Mouse (Mus musculus): ENCODE measurements around the gene Pcnp. TPM values are rescaled to one million over a fixed set of nuclear protein-coding genes. Genes with fewer than 3 reads are reported as not detected.
"Not testable (repeated sequence)": the region's sequence is repeated elsewhere in the genome, so short reads cannot be mapped to it uniquely, and the experiment has no call there.

Pcnp gene
- total RNA-seq (2021): 10 to 100 TPM; 49.3 to 56.8 TPM

DNA sequence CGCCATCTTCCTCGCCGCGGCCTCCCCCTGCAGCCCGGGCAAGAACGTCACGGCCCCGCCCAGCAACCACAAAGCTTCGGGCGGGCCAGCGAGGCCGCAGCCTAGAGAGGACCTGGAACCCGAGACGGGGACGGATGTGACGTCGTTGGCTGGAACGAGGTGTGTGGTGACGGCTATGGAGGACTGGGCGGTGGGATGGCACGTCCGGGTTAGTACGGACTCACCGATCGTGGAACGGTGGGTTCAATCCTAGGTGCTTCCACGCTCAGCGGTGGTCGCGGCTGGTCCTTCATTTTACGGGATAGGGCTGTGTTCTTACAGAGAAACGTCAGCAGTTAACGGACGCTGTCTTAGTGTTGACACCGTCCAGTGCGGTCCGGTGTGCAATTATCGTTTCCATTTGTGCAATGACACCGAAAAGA, at the start of gene Pcnp:
Pcnp (minus strand) TSS at position 79 of the 422 bp plus-strand sequence.
- intact Hi-C loops (cut with DNase I): loop anchor here (2.0 to 5.0 kb wide), 3 partner anchors 43 to 63 kb away; partner anchors contain the start of gene Rpl24
- DNase-seq (ENCODE audit: low spot score): peak; percentile 95

DNA sequence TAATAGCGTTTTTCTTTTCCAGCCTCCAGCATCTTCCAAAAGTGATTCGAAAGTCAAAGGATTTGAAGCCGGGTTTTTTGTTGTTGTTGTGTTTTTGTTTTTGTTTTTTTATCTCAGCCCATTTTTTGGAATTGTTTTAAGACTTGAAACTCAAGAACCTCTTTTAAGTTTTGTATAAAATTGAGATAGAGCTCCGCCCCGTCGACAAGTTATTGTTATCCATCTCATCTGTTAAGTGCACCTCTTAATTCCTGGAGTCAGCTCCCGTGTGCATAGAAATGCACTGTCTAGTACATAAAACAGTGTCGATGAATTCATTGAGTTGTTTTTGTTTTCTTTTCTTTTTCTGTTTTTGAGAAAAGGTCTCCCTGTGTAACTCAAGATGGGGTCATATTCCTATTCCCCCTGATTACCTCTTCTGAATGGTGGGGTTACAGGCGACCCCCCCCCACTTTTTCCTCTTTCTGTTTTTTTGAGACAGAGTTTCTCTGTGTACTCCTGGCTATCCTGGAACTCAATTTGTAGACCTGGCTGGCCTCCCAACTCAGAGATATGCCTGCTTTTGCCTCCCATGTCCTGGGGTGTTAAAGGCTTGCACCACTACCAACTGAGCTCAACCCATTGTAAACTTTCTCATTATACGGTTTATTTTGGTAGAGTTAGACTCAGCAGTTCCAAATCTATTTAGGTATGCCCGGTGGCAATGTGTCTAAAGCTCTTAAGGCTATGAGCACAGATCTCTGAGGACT, 46.8 kb upstream of the Pcnp start:
- DNase-seq (ENCODE audit: low spot score): no peak

DNA sequence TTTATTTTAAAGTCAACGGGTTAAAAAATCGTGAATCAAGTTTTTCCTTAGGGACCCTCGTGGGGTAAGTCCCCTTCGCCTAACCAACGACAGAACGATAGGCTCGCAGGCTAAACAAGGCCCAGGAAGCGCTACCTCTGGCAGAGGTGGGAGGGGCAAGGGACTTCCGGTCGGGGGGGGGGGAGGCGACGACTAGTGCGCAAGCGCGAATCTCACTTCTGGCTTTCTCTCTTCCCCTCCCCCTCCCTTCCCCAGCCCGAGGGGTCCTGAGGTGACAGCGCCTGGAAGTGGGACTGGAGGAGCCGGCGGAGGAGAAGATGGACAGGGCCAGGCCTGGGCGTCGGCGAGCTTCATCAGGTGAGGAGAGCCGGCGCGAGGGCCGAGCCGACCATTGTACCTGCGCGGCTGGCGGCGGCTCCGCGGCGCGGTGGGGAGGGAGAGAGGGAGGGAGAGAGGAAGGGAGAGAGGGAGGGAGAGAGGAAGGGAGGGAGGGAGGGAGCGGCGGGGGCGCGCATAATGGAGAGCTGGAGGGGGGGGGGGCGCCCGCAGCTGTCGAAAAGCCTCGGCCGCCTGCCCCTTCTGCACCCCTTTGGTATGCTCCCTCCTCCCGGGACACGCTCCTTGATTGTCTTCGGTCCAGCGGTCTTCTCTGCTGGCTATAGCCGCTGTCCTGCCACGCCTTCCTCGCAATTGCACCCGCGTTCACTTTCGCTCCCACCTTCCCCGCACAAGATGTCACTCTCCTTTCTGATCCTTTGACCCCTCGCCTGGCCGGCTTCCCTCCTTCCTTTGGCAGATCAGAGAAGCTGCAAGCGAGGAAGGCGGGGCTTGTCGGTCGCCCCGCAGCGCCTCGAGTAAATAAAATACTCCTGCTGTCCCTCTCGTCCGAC, 45.9 kb upstream of the Pcnp start:
- intact Hi-C loops (cut with DNase I): loop anchor here (5.0 kb wide), 2 partner anchors 42 to 108 kb away; partner anchors contain the start of gene Rpl24
- DNase-seq (ENCODE audit: low spot score): peak; percentile 64

More for the DNA sequence above, 46.8 kb upstream of the Pcnp start:
- intact Hi-C loops (cut with DNase I): loop anchor here (5.0 kb wide), 2 partner anchors 41 to 109 kb away; partner anchors contain the start of gene Rpl24

DNA sequence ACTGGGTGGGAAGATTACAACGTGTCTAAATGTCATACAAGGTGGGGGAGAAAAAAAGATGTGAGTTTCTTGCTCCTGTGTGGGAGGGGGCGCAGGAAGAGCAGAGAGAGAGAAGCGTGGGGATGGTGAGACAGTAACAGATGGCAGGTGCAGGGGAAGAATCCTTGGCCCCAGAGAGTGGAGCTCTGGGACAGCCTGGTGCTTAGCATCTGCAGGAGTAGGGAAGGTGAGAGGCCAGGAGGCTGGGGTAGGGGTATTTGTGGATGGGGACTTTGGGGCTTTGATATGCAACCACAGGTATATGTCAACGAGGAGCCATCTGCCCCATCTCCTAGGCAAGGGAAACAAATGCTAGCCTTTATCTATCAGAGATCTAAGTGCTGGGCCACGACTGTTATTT, 45.0 kb upstream of the Pcnp start:
- DNase-seq (ENCODE audit: low spot score): no peak
- intact Hi-C loops (cut with DNase I): loop anchor here (5.0 kb wide), 1 partner anchor 42 kb away; no protein-coding TSS in a partner anchor

DNA sequence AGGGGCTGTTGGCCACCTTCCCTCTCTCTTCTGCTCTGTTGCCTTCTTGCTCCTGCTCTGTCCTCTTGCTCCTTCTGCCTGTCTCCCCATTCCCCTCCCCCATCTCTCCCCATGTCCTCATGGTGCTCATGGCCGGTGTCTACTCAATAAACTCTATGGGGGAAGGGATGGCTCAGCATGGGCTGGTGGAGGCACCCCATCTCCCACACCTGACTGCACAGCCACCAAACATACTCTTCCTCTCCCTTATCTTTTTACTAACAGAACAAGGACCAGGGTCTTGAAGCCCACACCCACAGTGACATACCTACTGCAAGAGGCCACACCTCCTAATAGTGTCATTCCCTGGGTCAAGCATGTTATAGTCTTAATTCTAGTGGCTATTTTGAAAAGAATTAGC, 44.6 kb upstream of the Pcnp start:
- intact Hi-C loops (cut with DNase I): loop anchor here (5.0 kb wide), 1 partner anchor 42 kb away; no protein-coding TSS in a partner anchor
- no peak for DNase-seq (ENCODE audit: low spot score)

DNA sequence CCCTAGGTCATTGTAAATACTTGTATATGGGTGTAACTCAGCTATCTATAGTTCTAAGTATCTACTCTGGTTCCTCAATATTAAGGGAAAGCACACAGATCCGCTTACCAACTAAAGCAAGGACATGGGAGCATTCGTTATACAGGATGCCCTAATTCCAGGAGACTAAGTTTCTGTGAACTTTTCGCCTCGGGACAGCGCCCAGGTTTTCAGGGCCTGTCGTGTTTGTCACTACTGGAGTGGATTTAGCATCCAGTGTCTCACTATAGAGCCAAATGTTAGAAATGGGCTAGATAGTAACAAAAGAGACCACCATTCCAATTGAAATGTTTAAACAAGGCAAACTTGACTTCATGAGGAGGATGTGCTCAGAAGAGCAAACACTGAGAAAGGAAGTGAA, 43.6 kb upstream of the Pcnp start:
- intact Hi-C loops (cut with DNase I): loop anchor here (5.0 kb wide), 1 partner anchor 41 kb away; no protein-coding TSS in a partner anchor
- not testable (repeated sequence) for DNase-seq (ENCODE audit: low spot score)

DNA sequence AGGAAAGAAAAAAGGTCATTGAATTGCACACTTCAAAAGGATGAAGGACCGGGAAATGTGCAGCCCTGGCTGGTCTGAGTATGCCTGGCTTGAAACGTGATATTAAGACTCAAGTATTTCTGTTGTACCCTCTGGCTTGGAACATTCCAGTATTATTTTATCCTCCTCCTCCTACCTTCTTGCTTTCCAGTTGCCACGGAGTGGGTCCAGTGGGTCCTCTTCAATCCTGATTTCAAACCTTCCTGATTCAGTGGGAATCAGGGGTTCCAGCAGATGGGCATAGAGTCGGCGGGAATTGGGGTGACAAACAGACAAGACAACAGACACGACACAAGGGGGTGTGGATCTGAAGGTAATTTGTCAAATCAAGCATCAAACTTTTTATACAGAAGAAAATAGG, 43.0 kb upstream of the Pcnp start:
- intact Hi-C loops (cut with DNase I): loop anchor here (5.0 kb wide), 1 partner anchor 40 kb away; no protein-coding TSS in a partner anchor
- no peak for DNase-seq (ENCODE audit: low spot score)

DNA sequence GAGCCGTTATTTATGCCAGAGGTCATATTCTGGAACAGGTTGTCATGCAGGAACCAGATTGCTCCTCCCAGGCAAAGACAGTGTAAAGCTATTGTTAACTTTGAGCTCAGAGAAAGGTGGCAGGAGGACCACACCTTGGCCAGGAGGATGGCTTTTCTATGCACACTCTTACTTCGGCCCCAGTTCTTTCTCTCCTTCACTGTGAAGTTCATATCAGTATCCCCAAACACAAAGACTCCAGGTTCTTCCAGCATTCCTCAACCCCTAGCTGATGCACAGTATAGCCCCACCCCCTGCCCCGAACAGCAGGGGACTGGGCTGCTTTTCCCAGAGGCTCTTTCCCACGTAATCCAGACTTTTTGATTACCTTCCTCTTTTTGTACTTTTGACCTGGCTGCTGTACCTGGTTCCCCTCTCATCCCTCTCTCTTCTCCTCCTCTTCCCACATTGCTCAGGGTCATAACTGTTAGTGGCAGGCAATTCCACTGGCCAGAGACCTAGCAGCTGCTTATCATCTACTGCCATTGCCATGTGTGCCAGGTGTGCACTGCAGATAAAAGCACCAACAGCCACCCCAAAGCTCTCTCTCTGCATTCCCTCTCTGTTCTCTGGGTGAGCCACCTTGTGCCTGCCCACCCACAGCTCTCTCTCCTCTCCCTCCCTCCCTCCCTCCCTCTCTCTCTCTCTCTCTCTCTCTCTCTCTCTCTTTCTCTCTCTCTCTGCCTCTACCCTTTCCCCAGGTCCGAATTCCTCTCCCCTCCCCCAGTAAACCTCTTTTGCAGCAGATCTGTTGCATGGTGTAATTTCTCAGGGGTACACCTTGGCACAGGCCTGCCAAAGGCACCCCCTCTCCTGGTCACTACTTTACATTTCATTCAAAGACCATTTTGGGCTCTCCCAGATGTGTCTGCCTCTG, 42.0 kb upstream of the Pcnp start:
- intact Hi-C loops (cut with DNase I): loop anchor here (5.0 kb wide), 1 partner anchor 39 kb away; no protein-coding TSS in a partner anchor
- no peak for DNase-seq (ENCODE audit: low spot score)

DNA sequence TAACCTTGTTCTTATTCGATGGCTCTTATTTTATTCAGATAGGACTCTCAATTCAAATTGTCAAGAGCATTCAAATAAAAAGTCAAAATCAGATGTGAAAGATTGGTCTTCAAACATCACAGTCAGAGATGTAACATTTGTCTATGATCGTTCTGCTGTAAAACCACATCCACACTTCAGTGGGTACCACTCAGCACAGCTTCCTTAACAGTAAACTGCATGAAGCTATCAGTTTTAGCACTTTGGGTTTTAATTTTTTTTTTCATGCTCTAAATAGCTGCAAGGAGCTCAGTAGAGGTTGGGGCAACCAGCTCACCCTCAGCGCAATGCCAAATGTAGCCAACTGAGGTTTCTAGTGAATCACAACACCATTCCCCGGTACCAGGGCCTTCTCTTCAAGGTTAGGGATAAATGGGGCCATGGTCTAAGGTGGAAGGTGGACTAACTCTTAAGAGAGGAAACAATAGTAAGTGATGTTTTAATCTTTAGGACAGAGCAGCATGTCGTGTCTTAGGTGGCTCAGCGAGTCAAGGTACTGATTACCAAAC, 39.1 kb upstream of the Pcnp start:
- intact Hi-C loops (cut with DNase I): loop anchor here (5.0 kb wide), 1 partner anchor 64 kb away; no protein-coding TSS in a partner anchor
- DNase-seq (ENCODE audit: low spot score): no peak

DNA sequence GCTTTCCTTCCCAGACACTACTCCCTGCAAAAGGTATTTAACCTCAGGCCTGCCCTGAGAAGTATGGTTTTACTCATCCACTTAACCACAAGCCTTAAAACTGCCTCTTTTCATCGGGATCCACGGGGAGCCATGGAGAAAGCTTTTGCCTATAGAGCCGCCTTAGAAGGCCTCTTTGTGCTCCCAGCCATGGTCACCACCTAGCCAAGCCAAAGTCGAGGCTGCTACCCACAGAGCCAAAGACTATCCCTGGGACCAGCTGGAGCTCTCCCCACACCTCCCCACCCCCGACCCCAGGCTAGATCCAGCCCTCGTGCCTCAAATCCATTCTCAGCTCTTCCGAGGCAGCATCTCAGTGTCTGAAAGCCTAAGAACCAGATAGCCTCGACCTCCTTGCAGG, 36.6 kb upstream of the Pcnp start:
- intact Hi-C loops (cut with DNase I): loop anchor here (5.0 kb wide), 1 partner anchor 66 kb away; no protein-coding TSS in a partner anchor
- DNase-seq (ENCODE audit: low spot score): no peak

DNA sequence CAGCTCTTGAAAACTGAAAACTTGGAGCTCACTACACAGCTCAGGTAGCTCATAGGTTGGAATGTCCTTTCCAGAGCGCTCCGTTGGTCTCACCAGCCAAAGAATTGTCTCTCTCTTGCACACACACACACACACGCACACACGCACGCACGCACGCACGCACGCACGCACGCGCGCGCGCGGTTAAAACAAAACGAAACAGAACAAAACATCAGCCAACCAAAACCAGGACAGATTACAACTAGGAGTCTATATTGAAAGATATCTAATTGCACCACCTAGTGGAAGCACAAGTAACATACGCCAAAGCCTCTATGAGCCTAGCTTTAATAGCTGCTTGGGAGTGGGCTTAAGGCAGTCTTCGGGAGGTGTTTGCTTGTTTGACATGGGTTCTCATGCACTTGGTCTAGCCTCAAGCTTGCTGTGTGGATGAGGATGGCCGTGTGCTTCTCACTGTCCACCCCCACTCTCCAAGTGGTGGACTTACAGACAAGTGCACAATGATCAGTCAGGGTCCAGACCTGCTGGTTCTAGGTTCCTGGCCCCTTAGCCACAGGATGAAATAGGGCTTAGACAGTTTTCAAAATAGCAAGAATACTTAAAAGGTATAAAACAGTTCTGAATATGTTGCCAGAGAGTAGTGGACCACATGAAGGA, 34.9 kb upstream of the Pcnp start:
- intact Hi-C loops (cut with DNase I): no loop called here

DNA sequence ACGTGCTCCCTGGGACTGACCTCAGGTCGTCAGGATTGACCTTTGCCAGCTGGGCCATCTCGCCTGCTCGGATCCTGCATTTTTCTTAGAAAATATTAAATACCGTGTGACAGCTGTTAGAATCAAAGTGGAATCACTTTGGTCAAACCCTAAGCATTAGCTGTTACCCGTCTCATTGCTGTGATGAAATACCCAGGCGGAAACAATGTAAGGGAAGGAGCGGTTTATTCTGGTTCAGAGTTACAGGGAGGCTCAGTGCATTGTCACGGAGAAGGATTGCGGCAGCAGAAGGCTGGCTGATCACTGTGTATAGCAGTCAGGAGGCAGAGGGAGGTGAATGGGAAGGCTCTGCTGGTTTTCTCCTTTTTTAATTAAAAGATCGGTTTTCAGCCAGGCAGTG, 33.4 kb upstream of the Pcnp start:
- no peak for DNase-seq (ENCODE audit: low spot score)
- intact Hi-C loops (cut with DNase I): loop anchor here (2.0 kb wide), 1 partner anchor 112 kb away; no protein-coding TSS in a partner anchor

More for the DNA sequence above, 34.9 kb upstream of the Pcnp start:
- DNase-seq (ENCODE audit: low spot score): peak; percentile 12

DNA sequence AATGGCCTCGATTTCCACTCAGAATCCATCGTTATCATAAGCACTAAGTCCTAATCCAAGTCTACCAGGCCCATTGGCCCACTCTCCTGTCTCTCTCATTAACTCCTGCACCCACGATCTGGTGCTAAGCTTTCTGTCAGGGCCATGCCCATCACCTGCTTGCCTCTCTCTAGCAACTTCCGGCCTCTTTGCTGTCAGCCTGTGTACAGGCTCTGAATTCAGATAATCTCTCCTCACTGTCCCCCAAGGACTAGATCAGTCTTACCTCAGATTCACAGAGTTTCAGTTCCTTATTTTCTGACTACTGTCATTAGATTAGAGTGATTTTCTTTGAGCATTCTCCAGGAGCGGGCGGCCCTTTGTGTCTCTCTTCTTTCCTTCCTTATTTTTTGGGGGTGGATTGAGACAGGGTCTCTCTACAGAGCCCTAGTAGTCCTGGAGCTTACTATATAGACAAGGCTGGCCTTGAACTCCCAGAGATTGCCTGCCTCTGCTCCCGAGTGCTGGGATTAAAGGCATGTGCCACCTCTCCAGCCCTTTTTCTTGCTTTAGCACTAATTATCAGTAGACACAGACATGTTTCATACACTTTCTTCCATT, 32.6 kb upstream of the Pcnp start:
- intact Hi-C loops (cut with DNase I): loop anchor here (2.0 kb wide), 1 partner anchor 111 kb away; no protein-coding TSS in a partner anchor
- no peak for DNase-seq (ENCODE audit: low spot score)

DNA sequence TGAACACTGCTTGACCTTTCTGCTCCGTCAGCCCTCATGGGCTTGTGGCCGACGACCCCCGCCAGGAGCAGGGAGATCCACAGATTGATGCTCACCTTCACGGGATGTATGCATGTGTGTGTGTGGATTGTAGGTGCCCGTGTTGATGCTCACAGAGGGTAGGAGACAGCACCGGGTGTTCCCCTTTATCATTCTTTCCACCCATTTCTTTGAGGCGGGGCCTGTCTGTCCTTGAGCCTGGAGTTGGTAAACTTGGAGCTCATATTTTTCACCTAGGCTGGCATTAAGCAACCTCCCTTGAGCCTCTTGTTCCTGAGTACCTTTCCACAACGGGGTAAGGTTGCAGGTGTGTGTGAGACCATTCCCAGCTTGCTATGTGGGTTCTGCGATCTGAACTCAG, 28.6 kb upstream of the Pcnp start:
- intact Hi-C loops (cut with DNase I): no loop called here
- no peak for DNase-seq (ENCODE audit: low spot score)

DNA sequence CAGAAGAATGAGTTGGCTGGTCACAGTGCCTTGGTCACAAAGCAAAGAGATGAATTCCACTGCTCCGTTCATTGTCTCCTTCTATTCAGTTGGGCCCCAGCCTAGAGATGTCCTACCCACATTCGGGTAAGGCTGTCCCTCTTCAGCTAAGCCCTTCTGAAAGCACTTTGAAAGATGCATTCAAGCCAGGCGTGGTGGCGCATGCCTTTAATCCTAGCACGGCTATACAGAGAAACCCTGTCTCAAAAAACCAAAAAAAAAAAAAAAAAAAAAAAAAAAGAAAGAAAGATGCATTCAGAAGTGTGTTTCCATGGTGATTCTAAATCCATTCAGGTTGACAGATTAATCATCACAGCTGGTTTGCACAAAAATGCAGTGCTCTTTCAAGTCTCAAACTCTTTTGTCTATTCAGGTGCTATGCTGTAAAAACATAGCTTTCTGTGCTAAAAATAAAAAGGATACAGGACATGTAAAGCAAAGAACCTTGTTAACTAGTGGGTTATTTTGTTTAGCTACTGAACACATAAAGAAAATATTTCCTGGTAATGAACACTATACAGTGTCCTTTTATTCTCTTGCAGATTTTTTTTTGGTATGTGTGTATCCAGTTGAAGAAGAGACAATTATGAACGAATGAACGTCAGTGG, 27.5 kb upstream of the Pcnp start:
- intact Hi-C loops (cut with DNase I): no loop called here

DNA sequence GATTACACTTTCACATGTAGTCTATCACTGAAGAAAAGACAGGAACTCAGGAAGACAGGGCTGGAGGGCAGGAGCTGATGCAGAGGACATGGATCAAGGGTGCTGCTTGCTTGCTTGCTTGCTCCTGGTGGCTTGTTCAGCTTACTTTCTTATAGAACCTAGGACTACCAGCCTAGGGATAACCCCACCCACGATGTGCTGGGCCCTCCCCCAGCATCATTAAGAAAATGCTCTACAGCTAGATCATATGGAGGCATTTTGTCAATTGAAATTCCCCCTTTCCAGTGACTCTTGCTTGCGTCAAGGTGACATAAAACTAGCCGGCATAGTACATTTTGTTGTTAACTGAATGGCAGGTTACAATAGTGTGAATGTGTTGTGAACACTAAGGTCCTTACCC, 26.4 kb upstream of the Pcnp start:
- no peak for DNase-seq (ENCODE audit: low spot score)
- intact Hi-C loops (cut with DNase I): no loop called here

More for the DNA sequence above, 27.5 kb upstream of the Pcnp start:
- no peak for DNase-seq (ENCODE audit: low spot score)

DNA sequence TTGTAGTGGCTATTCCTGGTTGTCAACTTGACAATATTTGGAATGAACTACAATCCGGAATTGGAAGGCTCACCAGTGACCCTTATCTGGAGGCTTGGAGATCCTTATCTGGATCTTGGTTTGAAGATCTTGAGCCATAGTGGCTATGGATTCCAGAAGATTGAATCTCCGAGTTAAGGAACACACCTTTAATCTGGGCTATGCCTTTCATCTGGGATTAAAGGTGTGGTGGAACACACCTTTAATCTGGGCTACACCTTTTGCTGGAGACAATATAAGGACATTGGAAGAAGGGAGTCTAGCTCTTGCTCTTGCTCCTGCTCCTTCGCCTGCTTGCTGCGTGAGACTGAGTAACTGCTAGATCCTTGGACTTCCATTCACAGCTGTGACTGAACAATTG, 18.5 kb upstream of the Pcnp start, which contains the start of gene Senp7:
Senp7 (plus strand) TSS at position 301 of the 400 bp plus-strand sequence.
- DNase-seq (ENCODE audit: low spot score): not testable (repeated sequence)

More for the DNA sequence above, 18.5 kb upstream of the Pcnp start, which contains the start of gene Senp7:
- intact Hi-C loops (cut with DNase I): not testable (repeated sequence)

Measured in heart, postnatal 25 days (tissue).